Mouse (Mus musculus): Measurements from ENCODE around the gene Tecta.
A peak's percentile ranks its signal among the peaks of the same experiment; 100 is the strongest.

Gene Tecta

DNA sequence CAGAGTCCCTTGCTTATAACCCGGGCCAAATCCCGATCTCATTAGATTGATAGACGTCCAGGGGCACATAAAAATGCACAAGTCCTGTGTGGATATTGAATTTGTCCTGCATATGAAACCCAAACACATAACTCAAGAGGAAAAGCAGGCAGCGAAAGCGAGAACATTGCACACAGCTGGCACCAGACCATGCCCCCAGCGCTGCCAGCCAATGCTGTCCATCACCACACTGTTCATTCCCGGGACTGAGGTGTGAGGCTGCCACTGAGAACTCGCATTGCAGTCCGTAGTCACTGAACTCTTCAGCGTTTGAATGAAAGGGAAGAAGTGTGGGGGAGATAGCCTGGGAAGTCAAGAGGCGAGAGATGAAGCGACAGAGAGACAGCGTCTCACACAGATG is 14.1 kb downstream of the Tecta start:
- DNase-seq, result no peak

DNA sequence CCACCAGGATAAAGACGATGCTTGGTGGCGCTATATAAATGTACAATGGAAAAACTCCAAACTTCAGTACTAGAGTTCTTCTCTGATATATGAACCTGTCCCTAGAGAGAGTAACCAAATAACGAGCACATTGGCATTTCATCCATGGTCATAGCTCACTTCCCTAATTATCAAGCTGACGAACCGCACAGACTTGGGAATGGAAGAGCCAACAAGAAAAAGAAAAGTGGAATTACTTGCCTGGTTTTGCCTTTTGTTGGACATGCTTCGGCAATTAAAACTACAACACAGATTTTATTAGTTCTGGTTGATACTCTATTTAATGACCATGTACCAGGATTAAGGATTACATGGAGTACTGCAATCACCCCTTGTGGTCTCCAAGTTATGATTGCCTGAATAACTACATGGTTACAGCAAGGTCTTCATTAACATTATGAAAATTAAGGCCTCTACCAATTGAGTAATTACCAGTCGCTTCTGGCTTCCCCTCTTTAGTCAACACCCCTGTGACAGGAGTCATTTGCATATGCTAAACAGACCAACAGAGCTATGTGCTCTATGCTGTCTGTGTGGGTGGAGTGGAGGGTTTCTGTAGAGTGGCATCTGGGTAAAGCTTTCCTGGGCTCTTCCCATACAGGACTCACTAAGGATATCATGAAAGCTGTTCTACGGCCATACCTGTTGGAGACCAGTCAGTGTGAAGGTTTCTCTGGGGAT is 16.9 kb downstream of the Tecta start:
- no peak for DNase-seq

DNA sequence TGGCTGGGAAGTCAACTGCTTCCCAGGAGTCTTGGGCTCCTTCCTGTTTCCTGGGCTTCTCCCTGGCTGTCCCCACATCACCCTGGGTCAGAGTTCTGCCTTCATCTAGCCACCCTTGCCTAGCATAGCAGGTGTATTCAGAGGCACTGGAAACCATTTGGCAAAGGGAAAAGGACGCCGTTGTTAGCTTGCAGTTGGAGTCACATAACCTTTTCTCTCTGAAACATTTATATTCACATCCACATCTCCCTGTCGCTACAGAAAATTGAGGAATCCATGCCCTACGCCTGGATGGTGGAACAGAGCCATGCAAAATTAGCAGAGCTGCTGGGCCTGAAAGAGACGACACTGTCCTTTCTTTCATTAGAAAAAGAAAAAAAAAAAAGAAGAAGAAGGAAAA is 17.7 kb downstream of the Tecta start:
- peak; percentile 24 for DNase-seq

DNA sequence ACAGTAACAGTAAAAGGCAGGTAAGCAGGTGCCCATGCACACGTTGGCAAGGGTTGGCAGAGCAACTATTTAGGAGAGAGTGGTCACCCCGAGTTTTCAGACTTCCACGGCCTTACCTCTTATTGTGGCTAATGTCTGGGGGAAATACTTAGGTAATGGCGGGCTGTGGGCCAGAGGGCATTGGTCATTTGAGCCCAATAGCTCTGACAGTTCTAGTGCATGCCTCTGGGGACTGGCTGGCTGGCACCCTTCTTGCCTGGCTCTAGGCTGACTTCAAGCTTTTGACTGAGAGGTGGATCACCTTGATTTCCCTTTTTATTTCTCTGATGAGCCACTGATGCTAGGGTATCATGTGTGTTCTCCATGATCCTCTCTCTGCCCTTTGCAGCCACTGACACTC is 21.7 kb downstream of the Tecta start:
- no peak for DNase-seq

DNA sequence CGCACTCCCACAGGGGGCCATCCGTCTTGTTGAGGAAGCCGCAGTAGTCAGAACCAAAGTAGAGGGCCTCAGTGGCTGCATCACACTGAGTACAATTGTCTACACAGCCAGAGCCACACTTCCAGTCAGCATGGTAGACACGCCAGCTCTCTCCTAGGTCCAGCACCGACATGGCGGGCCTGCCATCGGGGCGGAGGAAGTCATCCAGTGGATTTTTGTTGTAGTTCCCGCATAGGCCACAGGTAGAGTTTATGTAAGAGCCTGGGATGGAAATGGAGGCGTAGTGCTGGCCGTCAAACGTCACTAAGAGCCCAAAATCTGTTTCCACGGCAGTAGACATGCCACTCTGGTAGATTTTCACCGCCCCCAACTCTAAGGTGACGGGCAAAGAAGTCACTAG is 22.1 kb downstream of the Tecta start:
- DNase-seq, result no peak

DNA sequence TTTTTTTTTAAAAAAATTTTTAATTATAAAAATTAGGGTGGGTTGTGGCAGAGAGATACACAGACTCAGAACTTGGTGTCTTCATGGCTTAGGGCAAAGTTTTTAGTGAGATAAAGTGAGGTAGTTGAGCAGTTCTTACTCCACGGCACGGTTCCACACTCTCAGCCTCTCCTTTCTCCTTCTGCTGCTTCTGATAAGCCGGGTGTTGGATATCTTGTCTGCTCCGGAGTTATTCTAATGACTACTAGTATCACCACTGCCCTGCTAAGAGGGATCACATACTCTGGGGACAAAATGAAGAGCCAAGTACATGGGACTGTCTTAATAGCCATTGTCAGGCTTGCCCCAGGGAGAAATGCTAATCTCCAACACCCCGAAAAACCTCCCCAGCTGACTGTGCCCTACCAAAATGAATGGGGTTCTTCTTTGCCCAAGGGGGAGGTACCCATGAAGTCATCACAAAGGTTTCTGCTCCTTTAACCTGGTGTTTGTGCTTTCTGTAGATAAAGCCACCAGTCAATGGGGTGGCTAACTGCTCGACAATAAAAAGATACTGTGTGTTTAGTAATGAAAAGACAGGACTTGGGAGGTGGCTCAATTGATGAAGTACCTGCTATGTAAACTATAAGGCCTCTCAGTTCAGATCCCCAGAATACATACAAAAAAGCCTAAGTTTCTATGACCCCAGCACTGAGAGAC is 27.9 kb downstream of the Tecta start:
- no peak for DNase-seq

DNA sequence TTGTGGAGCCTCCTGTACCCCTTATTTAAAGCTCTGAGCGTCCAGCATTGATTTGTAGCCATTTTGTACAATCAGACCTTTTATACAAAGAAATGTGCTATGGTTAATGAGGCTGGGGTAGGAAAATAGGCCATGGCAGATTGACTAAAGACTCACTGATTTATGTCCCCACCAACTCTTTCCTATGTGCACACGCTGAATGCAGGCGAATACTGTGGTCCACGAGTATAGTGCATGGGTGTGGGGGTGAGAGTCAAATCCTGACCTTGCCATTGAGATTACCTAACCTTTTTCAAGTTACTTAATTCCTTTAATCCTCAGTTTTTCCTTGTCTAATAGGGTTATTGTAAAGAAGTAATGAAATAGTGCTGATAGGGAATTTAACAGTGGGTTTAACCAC is 42.1 kb downstream of the Tecta start:
- DNase-seq, result no peak

DNA sequence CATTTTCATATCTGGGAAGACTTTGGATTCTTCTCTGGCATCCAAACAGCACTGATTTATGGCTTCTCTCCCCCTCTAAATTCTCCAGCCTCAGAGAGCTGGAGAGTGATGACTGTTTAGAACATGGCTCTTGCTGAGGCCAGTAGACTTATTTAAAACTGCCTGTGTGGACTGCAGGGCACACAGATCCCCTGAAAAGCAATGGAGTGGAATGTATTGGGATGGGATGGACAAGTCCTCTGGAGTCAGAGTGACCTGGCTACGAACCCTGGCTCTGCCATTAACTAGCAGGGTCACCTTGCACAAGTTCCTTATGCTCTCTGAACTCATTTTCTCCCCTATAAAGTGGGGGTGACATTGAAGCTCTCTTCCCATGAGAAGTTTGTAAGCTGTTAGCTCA is 44.9 kb downstream of the Tecta start:
- DNase-seq, result no peak

DNA sequence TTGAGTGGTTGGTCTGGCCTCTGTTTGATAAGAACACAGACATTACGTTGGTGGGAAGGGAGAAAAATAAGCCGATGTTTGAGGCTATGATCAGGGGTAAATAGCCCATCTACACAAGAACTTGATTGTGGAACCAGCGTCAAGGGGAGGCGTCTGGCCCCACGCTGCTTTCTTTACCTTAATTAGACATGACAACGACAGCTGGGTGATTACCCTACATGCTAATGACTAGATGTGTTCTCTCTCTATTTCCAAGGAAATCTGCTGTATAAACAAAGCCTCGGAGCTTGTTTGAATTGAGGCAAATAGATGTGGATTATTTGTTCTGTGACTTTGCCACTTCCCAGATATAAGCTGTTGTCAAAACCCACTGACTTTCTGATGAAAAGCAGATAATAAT is 49.9 kb downstream of the Tecta start:
- no peak for DNase-seq

DNA sequence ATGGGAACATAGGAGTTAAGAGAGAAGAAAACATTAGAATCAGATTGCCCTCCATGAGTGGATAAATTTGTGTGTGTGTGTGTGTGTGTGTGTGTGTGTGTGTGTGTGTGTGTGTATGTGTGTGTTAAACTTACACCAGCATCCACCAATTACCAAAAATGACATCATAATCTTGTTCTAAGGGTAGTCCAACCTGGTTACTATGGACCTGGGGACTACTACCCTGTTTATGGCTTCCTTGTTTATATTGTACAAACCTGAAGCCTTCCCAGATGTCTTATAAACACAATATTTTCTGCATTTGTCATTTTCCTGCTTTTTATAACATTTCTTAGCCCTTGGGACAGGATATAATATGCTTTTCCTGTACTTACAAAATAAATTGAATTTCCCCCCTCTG is 53.4 kb downstream of the Tecta start:
- no peak for DNase-seq

DNA sequence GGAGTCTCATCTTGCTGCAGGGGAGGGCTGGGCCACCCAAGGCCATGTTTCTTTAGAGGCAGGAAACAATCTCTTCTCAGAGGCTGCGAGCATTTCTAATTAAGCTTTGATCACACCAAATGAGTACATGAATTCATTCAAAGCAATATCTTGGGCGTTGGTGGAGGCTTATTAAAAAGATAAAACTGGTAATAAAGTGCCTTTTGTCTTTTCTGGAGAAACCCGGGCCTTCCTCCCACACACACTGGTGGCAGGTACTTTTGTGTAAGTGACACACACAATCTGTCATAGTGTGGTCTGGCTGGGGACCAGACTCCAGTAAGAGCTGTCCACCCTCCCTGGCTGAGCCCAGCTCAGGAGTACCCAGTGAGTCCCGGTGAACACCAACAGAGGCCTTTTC is 60.6 kb downstream of the Tecta start:
- no peak for DNase-seq

DNA sequence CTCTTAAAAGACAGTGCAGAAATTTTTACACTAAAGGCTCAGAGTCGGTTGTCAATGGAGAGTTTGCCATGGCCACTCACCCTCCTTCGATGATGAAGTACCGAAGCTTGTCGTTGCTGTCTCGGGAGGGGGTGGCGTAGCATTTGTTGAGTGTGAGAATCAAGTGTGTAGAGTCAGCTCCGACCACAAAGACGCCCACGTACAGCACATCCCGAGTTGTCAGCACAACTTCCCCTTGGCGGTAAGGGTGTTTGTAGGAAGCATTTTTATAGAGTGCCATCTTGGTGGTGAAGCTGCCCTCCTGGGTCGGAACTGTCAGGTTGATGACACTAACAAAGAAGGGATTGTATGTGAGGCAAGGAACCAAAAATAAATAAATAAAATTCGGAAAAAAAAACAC is 62.7 kb downstream of the Tecta start:
- DNase-seq, result no peak

DNA sequence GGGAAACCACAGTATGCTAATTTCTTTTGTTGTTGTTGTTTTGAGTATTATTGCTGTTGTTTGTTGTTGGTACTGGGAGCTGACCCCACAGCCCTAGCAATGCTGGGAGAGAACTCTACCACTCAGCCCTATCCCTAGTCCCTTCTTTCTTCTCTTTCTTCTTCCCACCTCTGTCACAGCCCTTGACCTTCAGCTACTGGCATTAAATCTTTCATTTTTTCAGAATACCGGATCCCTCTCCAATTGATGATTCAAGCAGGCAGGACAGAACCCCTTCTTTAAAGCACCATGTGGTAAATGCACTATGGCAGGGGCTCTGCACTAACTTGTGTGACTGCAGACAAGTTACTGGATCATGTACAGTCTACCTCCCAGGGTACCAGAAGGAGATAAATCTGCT is 63.2 kb downstream of the Tecta start:
- no peak for DNase-seq

DNA sequence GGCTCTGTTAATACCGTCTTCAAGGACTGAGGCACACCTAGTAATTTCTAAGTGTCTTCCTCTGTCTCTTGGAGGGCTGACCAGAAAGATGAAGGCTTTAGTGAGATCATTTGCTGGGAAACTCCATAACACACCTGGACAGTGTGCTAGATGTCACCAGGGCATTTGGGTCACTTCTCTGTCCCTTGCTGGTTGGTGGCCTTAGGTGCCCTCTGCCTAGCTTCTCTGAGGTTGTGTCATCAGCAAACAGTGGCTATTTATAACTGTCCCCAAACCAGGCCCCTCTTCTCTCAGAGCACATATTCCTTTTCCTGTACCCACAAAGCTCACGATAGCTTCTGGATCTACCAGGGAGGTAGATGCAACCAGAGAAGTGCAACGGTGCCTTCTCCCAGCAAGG is 64.8 kb downstream of the Tecta start:
- no peak for DNase-seq

DNA sequence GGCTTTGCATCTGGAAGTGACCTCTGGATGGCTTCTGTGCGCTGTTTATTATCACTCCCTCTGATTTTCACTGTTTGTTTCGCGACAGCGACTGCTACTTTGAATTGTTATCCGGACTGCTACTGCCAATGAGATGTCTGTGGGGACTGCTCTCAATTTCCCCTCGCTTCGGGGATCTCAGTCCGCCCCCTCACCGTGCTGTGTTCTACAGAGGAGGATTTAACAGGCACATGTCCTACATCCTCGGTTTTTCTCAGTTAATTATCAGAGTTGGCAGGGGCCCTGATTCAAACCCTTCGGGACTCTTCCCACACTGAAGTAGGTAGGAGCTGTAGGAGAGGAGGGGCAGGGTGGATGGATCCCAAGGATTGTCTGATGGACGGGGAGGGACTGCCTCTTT is 67.0 kb downstream of the Tecta start:
- DNase-seq, result no peak

DNA sequence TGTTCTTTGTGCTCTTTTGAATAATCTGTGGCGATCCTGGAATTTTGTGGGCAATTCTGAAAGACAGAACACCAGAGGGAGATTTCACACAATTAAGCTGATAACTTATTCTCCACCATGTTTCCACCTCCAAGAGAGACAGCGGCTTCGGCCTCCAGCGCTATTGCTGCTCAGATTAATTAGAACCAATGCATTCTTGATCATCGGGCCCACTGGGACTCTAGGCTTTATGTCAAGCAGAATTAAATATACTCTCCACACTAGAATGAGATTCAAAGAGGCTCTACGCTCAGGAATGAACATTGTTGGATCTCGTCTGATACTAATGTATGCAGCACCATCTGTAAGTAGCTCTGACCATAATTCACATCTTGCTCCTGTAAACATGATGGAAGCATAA is 68.4 kb downstream of the Tecta start:
- no peak for DNase-seq

DNA sequence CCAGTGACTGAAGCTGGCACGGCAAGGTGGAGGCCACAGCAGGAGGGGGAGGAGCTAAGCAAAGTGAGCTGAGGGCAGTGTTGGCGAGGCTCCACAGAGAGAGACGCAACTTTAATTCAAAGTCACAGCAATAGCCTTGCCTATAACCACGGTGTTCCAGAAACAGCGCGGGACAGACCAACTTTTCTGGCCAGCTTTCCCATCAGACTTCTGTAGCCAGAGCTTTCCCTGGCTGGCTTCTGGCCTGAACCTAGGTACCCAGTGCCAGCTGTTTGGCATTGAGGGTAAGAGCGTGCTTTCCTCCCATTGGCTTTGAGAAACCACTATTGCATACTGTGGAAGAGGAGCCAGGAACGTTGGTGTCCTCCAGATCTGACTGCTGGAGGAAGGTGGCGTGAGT is 70.0 kb downstream of the Tecta start:
- no peak for DNase-seq

DNA sequence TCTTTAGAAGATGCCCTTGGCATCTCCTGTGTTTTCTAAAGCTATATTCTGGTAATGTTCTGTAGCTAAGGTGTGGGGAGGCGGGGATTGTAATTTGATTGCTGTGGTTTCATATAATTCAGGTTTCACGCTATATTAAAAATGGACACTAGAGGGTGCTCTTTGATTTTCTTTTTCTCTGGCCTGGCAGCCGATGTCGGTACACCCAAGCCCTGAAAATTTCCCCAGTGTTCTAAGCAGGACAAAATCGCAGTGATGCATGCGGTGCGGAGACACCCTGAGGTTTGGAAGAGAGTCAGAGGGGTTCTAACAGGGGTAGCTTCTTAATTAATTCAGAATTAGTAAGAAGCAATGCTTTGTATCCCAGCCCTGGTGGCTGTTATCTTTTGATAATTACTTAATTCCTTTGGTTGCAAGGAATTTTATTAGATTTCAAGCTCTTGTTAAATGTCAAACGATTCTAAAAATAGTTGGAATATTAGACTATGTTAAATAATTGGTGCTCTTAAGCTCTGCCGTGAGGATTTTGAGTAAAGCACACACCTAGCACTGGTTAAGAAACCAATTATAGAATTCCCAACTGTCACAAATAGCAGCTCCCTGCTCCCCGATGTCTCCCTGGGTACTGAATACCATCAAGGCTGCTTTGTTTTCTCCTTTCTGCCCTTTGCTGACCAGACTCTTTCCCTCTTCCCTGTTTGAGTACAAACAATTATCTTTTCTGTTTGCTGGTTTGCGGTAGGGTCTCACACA is 72.9 kb downstream of the Tecta start:
- peak; percentile 27 for DNase-seq

DNA sequence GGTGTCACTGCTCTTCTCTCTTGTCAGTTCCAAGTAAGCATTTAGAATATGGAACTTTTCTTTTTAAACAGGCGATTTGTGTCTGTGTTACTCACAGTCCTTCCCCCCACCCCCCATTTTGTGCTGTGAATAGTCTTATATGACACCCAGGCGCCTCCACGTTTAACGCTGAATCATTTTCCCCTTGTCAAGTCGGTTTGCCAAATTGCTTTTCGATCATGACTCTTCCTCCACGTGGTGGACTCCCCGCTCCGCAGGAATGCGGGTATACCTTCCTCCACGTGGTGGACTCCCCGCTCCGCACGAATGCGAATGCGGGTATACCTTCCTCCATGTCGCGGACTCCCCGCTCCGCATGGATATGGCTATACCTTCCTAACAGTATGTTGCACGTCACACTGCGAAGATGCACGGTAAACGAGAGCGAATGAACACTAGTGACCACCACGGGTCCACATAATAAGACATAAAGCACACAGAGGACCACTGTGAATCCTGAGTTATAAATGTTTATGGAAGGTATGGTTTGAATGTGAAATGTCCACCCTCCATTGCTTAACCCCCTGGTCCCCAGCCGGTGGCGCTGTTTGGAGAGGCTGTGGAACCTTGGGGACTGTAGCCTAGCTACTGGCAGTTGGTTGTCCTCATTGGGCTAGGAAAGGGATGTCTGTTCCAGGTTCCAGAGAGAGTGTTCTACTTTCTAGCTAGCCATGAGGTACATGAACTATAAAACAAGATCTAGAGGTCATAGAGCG is 74.9 kb downstream of the Tecta start:
- no peak for DNase-seq

DNA sequence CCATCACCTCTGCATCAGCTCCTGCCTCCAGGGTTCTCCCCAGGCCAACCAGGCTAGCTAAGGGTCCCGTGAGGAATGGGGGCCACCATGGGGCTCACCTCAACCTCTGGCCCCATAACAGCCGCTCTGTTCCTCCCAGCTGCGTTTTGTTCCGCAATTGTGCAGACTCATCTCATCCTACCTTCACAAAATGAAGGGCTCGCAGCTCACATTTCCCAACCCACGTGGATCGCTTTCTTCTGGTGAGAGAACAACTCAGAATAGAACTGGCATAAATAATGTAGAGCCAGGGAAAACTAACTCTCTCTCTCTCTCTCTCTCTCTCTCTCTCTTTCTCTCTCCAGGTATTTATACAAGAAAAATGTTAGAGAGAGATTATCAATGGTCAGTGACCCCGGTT is 76.5 kb downstream of the Tecta start:
- DNase-seq, result no peak

DNA sequence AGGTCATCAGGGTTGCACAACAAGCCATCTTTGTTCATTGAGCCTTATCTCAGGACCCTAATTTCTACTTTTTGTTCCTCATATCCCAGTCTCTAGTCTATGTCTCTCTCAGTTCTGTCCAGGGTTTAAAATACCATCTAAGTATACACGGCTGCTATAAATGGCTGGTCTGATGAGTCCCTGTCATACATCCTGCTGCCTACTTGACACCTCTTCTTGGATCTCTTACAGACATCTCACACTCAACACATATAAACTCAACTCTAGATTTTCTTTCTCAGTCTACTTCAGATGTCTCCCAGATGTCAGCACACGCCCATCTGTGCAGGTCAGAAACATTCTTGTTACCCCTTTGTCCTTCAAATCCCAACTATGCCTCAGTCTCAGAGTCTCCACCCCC is 78.3 kb downstream of the Tecta start:
- no peak for DNase-seq

DNA sequence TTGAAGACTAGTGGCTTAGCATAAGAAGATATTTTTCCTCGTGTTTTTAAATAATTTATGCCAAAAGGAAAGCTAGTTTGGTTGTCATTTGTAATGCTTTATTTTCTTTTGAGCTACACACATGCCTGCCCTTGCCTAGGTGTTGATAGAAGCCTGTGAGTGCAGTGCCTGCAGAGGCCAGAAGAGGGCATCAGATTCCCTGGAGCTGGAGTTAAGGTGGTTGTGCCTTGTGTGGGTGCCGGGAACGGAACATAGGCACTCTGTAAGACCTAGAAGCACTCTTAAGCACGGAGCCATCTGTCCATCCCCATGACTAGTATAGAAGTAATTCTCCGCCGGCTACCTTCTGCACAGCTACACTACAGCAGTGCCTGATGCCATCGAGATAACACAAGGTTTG is 79.1 kb downstream of the Tecta start:
- no peak for DNase-seq

DNA sequence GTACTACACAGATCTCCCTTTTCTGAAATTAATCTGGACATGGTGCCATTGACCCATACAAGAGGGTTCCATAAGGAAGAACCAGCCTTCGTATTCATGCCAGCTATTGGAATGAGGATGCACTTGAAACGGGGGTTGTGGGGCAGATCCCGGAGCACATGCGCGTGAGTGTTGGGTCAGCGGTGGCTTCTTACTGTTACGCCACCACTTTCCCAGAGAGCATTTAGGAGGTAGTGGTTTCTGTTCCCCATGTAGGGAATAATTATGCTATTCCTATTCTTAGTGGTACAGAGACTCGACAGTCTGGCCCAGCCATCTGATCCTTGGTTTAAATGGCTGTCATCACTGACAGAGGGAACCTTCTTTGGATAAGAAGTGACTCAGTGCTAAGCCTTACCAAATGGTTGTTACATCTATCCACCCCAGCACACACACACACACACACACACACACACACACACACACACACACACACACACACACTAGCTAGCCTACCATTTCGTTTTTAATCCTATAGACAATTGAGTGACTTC is 81.2 kb downstream of the Tecta start:
- DNase-seq, result no peak
